12 mouse cellular contexts compared by ENCODE assay signal in genomic region chr6:17478838-17479570, GRCm38 (mm10).
"Had no signal": no experiment of that assay in that cellular context is flagged by ENCODE, and none has a peak within 500 bp of the region (broad histone marks: within the 10 kb centered on the region; RNA-seq: fewer than 3 reads in every experiment).

No protein-coding gene starts in this region.

- DNase-seq: kidney, adult 18-20 months; kidney, postnatal 10 days; kidney, postnatal 4 days; left cerebral cortex, postnatal 4 days; right cerebral cortex, postnatal 14 days; thymus, adult 18-20 months; thymus, postnatal 14 days had no signal

- H3K27me3 ChIP-seq: liver, embryonic 12.5 days; lung, embryonic 15.5 days; midbrain, embryonic 13.5 days; neural tube, embryonic 12.5 days had no signal

- H3K4me2 ChIP-seq: liver, embryonic 12.5 days; lung, embryonic 15.5 days; midbrain, embryonic 13.5 days; neural tube, embryonic 12.5 days had no signal

- H3K36me3 ChIP-seq: liver, embryonic 12.5 days; lung, embryonic 15.5 days; midbrain, embryonic 13.5 days; neural tube, embryonic 12.5 days had no signal

- H3K4me1 ChIP-seq: liver, embryonic 12.5 days; lung, embryonic 15.5 days; midbrain, embryonic 13.5 days; neural tube, embryonic 12.5 days had no signal

- ATAC-seq: liver, embryonic 12.5 days; midbrain, embryonic 13.5 days had no signal

- H3K27ac ChIP-seq: layer of hippocampus, adult 2 months; liver, embryonic 12.5 days; lung, embryonic 15.5 days; midbrain, embryonic 13.5 days; neural tube, embryonic 12.5 days had no signal

- H3K9ac ChIP-seq: liver, embryonic 12.5 days; lung, embryonic 15.5 days; midbrain, embryonic 13.5 days; neural tube, embryonic 12.5 days had no signal

- H3K4me3 ChIP-seq: layer of hippocampus, adult 2 months; liver, embryonic 12.5 days; lung, embryonic 15.5 days; midbrain, embryonic 13.5 days; neural tube, embryonic 12.5 days had no signal

- H3K9me3 ChIP-seq: liver, embryonic 12.5 days; lung, embryonic 15.5 days; midbrain, embryonic 13.5 days; neural tube, embryonic 12.5 days had no signal
